Mouse (Mus musculus): ENCODE data around the gene Olfr370.
"Not testable (repeated sequence)": the region's sequence is repeated elsewhere in the genome, so short reads cannot be mapped to it uniquely, and the experiment has no call there.

Olfr370 gene

GRCm38 (mm10) chr8:83535736-83536135 lies at the start of gene Olfr370:
Gene Olfr370 (plus strand): TSS chr8:83535780.
- no peak for DNase-seq

GRCm38 (mm10) chr8:83511696-83512095 lies 23.9 kb upstream of the Olfr370 start:
- no peak for DNase-seq

- DNase-seq, result no peak
Measured at GRCm38 (mm10) chr8:83520432-83520831, 15.1 kb upstream of the Olfr370 start.

GRCm38 (mm10) chr8:83520907-83521306 lies 14.7 kb upstream of the Olfr370 start:
- not testable (repeated sequence) for DNase-seq

- no peak for DNase-seq
Measured at GRCm38 (mm10) chr8:83521310-83521709, 14.3 kb upstream of the Olfr370 start.

GRCm38 (mm10) chr8:83534802-83535201 lies 778 bp upstream of the Olfr370 start:
- DNase-seq, result no peak

GRCm38 (mm10) chr8:83562669-83563068 lies 27.1 kb downstream of the Olfr370 start:
- no peak for DNase-seq

- no peak for DNase-seq
Measured at GRCm38 (mm10) chr8:83563246-83563645, 27.7 kb downstream of the Olfr370 start.

GRCm38 (mm10) chr8:83565731-83566375 lies 30.3 kb downstream of the Olfr370 start:
- no peak for DNase-seq

- peak; percentile 94 for DNase-seq
Measured at GRCm38 (mm10) chr8:83566469-83567395, 31.2 kb downstream of the Olfr370 start, which contains the start of gene Ndufb7. Gene Ndufb7 (plus strand): TSS chr8:83566671.

- DNase-seq, result no peak
Measured at GRCm38 (mm10) chr8:83567668-83568067, 32.1 kb downstream of the Olfr370 start.

- no peak for DNase-seq
Measured at GRCm38 (mm10) chr8:83568128-83568527, 32.5 kb downstream of the Olfr370 start.

- DNase-seq, result no peak
Measured at GRCm38 (mm10) chr8:83568755-83569154, 33.2 kb downstream of the Olfr370 start.

- DNase-seq, result no peak
Measured at GRCm38 (mm10) chr8:83569165-83569564, 33.6 kb downstream of the Olfr370 start.

GRCm38 (mm10) chr8:83570272-83571000 lies 34.9 kb downstream of the Olfr370 start:
- no peak for DNase-seq

GRCm38 (mm10) chr8:83571001-83571340 lies 35.4 kb downstream of the Olfr370 start:
- DNase-seq, result not testable (repeated sequence)

GRCm38 (mm10) chr8:83571791-83572190 lies 36.2 kb downstream of the Olfr370 start:
- no peak for DNase-seq

- DNase-seq, result no peak
Measured at GRCm38 (mm10) chr8:83572246-83572812, 36.7 kb downstream of the Olfr370 start.

GRCm38 (mm10) chr8:83573140-83573875 lies 37.7 kb downstream of the Olfr370 start:
- DNase-seq, result no peak

- DNase-seq, result no peak
Measured at GRCm38 (mm10) chr8:83574631-83575315, 39.2 kb downstream of the Olfr370 start.

Measured in right cerebral cortex, postnatal 25 days (tissue).